Mouse (Mus musculus): ENCODE measurements at regions not wholly inside any gene's neighbourhood (a gene's known extent, or its start where the extent isn't known, plus 50 kb on each side); places are given as distances from the start of the nearest gene placed in this dataset.

DNA sequence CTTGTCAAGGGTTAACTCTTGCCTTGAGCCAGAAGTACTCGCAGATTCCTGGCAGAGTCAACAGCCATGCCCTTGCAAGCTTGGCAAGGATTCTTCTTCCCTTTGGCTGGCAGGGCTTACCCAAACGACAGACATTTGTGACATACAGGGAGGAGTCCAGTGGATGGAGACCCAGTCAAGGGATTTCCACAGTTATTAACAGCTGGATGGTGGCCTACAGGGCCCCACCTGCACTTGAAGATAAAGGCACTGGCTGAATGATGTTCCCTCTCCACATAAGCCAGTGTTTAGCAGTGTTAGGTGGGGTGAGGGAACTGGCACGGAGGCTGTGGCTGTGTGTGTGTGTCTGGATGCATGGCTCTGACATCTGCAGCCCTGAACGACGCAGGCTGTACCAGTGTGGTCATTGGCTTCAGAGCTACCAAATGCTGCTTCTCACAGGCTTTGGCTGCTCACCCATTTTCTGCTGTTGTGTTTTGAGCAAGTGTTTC, 183.9 kb upstream of the Klf4 start:
- peak; percentile 81 for DNase-seq (ENCODE audit: extremely low read depth, insufficient read length, low spot score)

- DNase-seq (ENCODE audit: extremely low read depth, insufficient read length, low spot score) = no peak
Observed at GRCm38 (mm10) chr4:55711500-55712341, 179.5 kb upstream of the Klf4 start.

GRCm38 (mm10) chr4:55710476-55710875, 178.2 kb upstream of the Klf4 start:
- no peak for DNase-seq (ENCODE audit: extremely low read depth, insufficient read length, low spot score)

- DNase-seq (ENCODE audit: extremely low read depth, insufficient read length, low spot score) = no peak
Observed at GRCm38 (mm10) chr4:55708808-55709207, 176.5 kb upstream of the Klf4 start.

GRCm38 (mm10) chr4:55707916-55708315, 175.7 kb upstream of the Klf4 start:
- DNase-seq (ENCODE audit: extremely low read depth, insufficient read length, low spot score) = peak; percentile 73

- no peak for DNase-seq (ENCODE audit: extremely low read depth, insufficient read length, low spot score)
Observed at GRCm38 (mm10) chr4:55704921-55705320, 172.7 kb upstream of the Klf4 start.

GRCm38 (mm10) chr4:55703346-55703916, 171.2 kb upstream of the Klf4 start:
- no peak for DNase-seq (ENCODE audit: extremely low read depth, insufficient read length, low spot score)

GRCm38 (mm10) chr4:55701334-55701733, 169.1 kb upstream of the Klf4 start:
- no peak for DNase-seq (ENCODE audit: extremely low read depth, insufficient read length, low spot score)

GRCm38 (mm10) chr4:55699917-55700316, 167.7 kb upstream of the Klf4 start:
- no peak for DNase-seq (ENCODE audit: extremely low read depth, insufficient read length, low spot score)

DNA sequence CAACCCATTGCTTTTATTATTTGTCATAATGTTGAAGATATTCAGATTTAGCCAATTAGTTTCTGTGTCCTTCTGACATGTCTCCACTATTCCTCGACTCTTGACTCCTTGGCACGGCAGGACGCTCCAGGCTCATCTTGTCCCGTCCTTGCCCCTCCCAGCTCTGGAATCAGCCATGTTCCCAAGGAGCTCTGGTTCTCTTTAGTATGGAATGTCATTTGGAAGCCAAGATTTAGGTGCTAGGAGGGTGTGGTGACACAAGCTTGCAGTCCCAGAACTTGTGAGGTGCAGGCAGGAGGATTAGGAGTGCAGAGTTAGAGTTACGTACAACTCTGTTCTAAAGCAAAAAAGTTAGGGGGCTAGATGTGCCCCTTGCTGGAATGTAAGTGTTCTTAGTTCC, 166.9 kb upstream of the Klf4 start:
- peak; percentile 42 for DNase-seq (ENCODE audit: extremely low read depth, insufficient read length, low spot score)

GRCm38 (mm10) chr4:55697108-55697507, 164.8 kb upstream of the Klf4 start:
- DNase-seq (ENCODE audit: extremely low read depth, insufficient read length, low spot score) = no peak

- peak; percentile 26 for DNase-seq (ENCODE audit: extremely low read depth, insufficient read length, low spot score)
Observed at GRCm38 (mm10) chr4:55696428-55696827, 164.2 kb upstream of the Klf4 start.

DNA sequence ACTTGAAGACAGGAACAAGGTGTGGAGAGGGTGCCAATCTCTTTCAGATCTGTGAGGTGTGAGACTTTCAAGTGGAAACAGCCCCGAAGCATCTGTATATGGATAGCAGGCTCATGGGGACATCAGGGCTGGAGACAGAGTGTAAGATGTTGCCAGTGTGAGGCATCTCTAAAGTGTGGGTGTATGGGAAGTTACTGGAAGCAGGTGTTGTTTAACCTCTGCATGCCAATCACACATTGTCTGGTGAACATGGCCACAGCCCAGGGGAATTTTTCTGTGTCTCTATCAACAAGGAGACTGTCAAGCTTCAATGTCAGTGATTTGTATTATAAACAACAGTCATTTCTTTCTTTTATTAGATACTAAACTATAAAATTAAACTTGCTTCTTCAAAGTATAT, 163.0 kb upstream of the Klf4 start:
- no peak for DNase-seq (ENCODE audit: extremely low read depth, insufficient read length, low spot score)

- no peak for DNase-seq (ENCODE audit: extremely low read depth, insufficient read length, low spot score)
Observed at GRCm38 (mm10) chr4:55689479-55689878, 157.2 kb upstream of the Klf4 start.

- no peak for DNase-seq (ENCODE audit: extremely low read depth, insufficient read length, low spot score)
Observed at GRCm38 (mm10) chr4:55686771-55687170, 154.5 kb upstream of the Klf4 start.

DNA sequence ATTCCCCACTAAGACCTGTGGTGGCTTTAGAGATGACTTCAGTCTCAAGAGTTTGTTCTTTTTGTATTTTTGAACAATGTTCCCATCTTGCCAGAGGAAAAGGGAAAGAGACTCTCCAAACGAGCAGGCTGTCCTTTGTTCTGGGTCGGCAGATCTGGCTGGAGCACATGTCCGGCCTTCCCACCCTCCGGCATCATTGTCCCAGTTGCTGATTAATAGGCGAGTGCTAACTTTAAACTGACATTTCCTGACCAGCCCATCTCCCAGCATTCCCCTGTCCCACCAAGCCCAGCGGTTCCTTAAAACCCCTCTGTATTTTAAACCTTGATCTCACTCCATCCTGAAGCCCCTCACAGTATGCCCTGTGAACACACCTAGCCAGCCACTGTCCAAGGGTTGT, 140.0 kb upstream of the Klf4 start:
- no peak for DNase-seq (ENCODE audit: extremely low read depth, insufficient read length, low spot score)

- DNase-seq (ENCODE audit: extremely low read depth, insufficient read length, low spot score) = no peak
Observed at GRCm38 (mm10) chr4:55670258-55670657, 138.0 kb upstream of the Klf4 start.

GRCm38 (mm10) chr4:55664822-55665221, 132.6 kb upstream of the Klf4 start:
- DNase-seq (ENCODE audit: extremely low read depth, insufficient read length, low spot score) = no peak

- DNase-seq (ENCODE audit: extremely low read depth, insufficient read length, low spot score) = no peak
Observed at GRCm38 (mm10) chr4:55663856-55664255, 131.6 kb upstream of the Klf4 start.

DNA sequence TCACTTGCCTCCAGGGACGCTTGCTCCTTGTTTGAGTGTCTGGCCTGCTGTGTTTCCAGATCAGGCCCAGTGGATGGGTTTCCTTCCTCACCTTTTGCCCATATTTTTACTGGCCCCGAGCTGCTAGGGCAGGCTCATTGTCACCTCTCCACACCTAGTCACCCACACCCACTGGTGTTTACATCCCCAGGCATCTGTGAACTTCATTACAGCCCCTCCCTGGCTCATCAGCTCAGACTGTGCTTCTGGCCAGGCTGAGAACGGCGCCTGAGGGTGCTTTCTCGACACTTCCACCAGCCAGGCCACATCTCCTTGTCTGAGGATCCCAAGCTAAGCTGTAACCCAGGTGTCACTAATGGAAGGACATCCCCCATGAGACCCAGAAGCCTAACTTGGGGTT, 129.8 kb upstream of the Klf4 start:
- no peak for DNase-seq (ENCODE audit: extremely low read depth, insufficient read length, low spot score)

DNA sequence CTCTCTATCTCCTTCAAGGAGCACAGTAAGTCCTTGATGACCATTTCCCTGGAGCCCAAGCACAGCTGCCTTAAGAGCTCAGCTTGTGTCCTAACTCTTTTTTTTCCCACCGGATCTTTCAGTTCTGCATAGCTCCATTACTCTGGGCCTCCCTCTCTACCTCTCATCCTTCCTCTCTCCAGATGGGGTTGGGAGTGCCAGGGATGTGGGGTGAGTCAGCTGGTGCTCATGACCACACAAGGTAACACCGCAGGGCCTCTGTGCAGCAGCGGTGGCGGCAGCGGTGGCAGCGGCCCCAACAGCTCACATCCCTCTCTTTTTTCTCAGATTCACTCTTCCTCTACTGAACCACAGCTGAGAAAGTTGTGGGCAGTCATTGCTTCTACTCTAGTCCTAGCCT, 126.6 kb upstream of the Klf4 start:
- peak; percentile 87 for DNase-seq (ENCODE audit: extremely low read depth, insufficient read length, low spot score)

DNA sequence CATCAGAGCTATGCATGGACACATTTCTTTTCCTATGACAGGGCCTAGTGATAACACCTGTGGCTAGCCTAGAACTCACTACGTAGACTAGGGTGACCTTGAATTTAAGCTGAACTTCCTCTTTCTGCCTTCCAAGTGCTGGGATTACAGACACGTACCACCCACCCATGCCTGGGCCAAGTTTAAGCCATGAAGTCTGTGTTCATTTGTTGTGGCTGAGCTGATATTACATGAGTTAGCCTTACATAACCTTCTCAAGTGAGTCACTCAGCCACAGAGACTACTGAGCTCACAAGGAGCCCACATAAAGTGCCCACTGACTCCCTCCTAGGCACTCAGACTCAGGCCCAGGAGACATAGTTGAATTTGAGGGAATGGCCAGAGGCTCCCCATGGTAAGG, 123.1 kb upstream of the Klf4 start:
- DNase-seq (ENCODE audit: extremely low read depth, insufficient read length, low spot score) = peak; percentile 38
